ENCODE assay signal across 8 mouse cellular contexts in the genomic region with DNA sequence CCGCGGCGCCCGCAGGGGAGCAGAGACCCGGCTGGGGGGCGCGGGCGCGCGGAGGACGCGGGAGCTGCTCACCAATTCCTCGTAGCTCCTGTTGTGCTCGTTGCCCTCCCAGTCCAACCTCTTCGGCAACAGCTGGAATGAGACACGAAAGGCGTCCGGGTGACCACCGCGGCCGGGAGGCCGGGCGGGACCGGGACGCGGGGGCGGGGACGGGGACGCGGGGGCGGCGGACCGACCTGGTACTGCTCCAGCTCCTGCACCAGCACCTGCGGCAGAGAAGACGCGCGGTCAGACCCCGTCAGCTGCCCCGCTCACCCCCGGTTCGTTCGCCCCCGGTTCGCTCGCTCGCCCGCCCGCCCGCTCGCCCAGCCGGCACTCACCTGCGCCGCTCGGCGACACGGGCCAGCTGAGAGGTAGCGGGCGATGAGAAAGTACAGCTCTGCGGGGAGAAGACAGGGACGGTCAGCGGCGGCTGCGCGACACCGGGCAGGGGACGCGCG. TPM values are rescaled to one million over a fixed set of nuclear protein-coding genes. Genes with fewer than 3 reads are reported as not detected.
DNase-seq lines count a peak whose midpoint lies in the region; ATAC-seq and TF ChIP-seq lines count a peak whose summit lies in the region.

No protein-coding gene starts in this region.

- no peak for TF ChIP-seq POLR2A in MEL (IDR thresholded peaks at IDR 0.05; ENCODE audit: control insufficient read depth in 1 of 2, insufficient read depth in 1 of 2, low read depth in 1 of 2, low read length in 2 of 2, poor library complexity in 1 of 2)

- no peaks in the 10 kb centered on the region for H3K9me3 ChIP-seq in erythroblast, embryonic 14.5 days (ENCODE audit: control insufficient read depth, low read length)
- no peaks in the 10 kb centered on the region for H3K9me3 ChIP-seq in MEL (replicated peaks; ENCODE audit: insufficient read depth, low read length)
- no peaks in the 10 kb centered on the region for H3K9me3 ChIP-seq in hindbrain, embryonic 11.5 days (ENCODE audit: control insufficient read depth, low read length)
- H3K9me3 ChIP-seq in limb, embryonic 12.5 days, result no peaks in the 10 kb centered on the region
- H3K9me3 ChIP-seq in midbrain, embryonic 15.5 days, result no peaks in the 10 kb centered on the region

- no peak for TF ChIP-seq EP300 in MEL (IDR thresholded peaks at IDR 0.05; ENCODE audit: low read depth in 1 of 2, low read length in 2 of 2)

- H3K4me1 ChIP-seq in erythroblast, embryonic 14.5 days (ENCODE audit: control insufficient read depth), result peaks cover 24% of the 10 kb centered on the region
- peaks cover 0 to 12% of the 10 kb centered on the region in 2 experiments; a peak in 1 of 4 replicates for H3K4me1 ChIP-seq in MEL (ENCODE audit: control insufficient read depth in 1 of 2, insufficient read depth in 2 of 2, low read length in 2 of 2)
- 0 out of 2 replicates have a peak, but pooled peaks cover 3% of the 10 kb centered on the region for H3K4me1 ChIP-seq in hindbrain, embryonic 11.5 days (replicated peaks; ENCODE audit: control insufficient read depth, insufficient read depth, low read length)
- peaks cover 16% of the 10 kb centered on the region for H3K4me1 ChIP-seq in limb, embryonic 12.5 days (replicated peaks)
- H3K4me1 ChIP-seq in midbrain, embryonic 15.5 days, result peaks cover 33% of the 10 kb centered on the region

- peak overlapping the region; percentile 49 for H3K27ac ChIP-seq in MEL (ENCODE audit: control insufficient read depth, low read depth, low read length)
- H3K27ac ChIP-seq in hindbrain, embryonic 11.5 days (ENCODE audit: low read depth, low read length), result peak overlapping the region; percentile 90
- H3K27ac ChIP-seq in limb, embryonic 12.5 days, result peak overlapping the region; percentile 98
- H3K27ac ChIP-seq in midbrain, embryonic 15.5 days, result peak overlapping the region; percentile 97

- WGBS in hindbrain, embryonic 11.5 days, result under 1% methylated on average over 25 of the region's 68 CpGs
- WGBS in limb, embryonic 12.5 days, result under 1% methylated on average over 68 of the region's 68 CpGs
- WGBS in midbrain, embryonic 15.5 days, result under 1% methylated on average over 60 of the region's 68 CpGs

- H3K9ac ChIP-seq in MEL (ENCODE audit: control insufficient read depth, low read depth, low read length, poor library complexity, severe bottlenecking), result peak overlapping the region; percentile 94
- H3K9ac ChIP-seq in hindbrain, embryonic 11.5 days (ENCODE audit: low read depth, low read length), result peak overlapping the region; percentile 93
- H3K9ac ChIP-seq in limb, embryonic 12.5 days (replicated peaks), result peak overlapping the region; percentile 97
- peak overlapping the region; percentile 99 for H3K9ac ChIP-seq in midbrain, embryonic 15.5 days

- ATAC-seq in erythroblast, adult 5-6 weeks (replicated peaks; ENCODE audit: low FRiP score, poor library complexity, severe bottlenecking), result no peak
- ATAC-seq in hindbrain, embryonic 11.5 days (ENCODE audit: low FRiP score), result peak; percentile 50
- ATAC-seq in limb, embryonic 12.5 days (ENCODE audit: insufficient number of reproducible peaks, insufficient read depth, low FRiP score, low TSS enrichment, low read depth), result peak; percentile 41
- ATAC-seq in midbrain, embryonic 15.5 days (replicated peaks), result peak; percentile 48

- TF ChIP-seq CTCF in MEL (IDR thresholded peaks at IDR 0.05 in 2 of 3, conservative IDR thresholded peaks at IDR 0.05 in 1 of 3; ENCODE audit: control insufficient read depth in 1 of 3, insufficient read depth in 1 of 3, low read depth in 2 of 3, low read length in 3 of 3, poor library complexity in 1 of 3, severe bottlenecking in 1 of 3), result no peak

- H3K4me2 ChIP-seq in hindbrain, embryonic 11.5 days (replicated peaks; ENCODE audit: low read depth, low read length), result peak overlapping the region; percentile 86
- peak overlapping the region; percentile 72 for H3K4me2 ChIP-seq in limb, embryonic 12.5 days
- H3K4me2 ChIP-seq in midbrain, embryonic 15.5 days, result peak overlapping the region; percentile 55

- DNase-seq in MEL (ENCODE audit: low read depth, low spot score), result peak; percentile 48
- peak; percentile 62 to 67 for DNase-seq in cerebellum, postnatal 36 days
- DNase-seq in hindbrain, embryonic 11.5 days (ENCODE audit: low spot score), result no peak
- DNase-seq in urinary bladder, postnatal 36 days (ENCODE audit: low spot score in 2 of 2), result peak; percentile 37 to 63

- peaks cover 15% of the 10 kb centered on the region for H3K79me2 ChIP-seq in MEL (ENCODE audit: control insufficient read depth, insufficient read depth, low read length, poor library complexity)

- peaks cover 35% of the 10 kb centered on the region for H3K27me3 ChIP-seq in erythroblast, embryonic 14.5 days (ENCODE audit: control insufficient read depth)
- H3K27me3 ChIP-seq in MEL (ENCODE audit: control insufficient read depth in 1 of 2, insufficient read depth in 2 of 2, low read length in 2 of 2), result no peaks in the 10 kb centered on the region
- no peaks in the 10 kb centered on the region for H3K27me3 ChIP-seq in hindbrain, embryonic 11.5 days (ENCODE audit: control insufficient read depth, insufficient read depth, low read length)
- H3K27me3 ChIP-seq in limb, embryonic 12.5 days, result no peaks in the 10 kb centered on the region
- no peaks in the 10 kb centered on the region for H3K27me3 ChIP-seq in midbrain, embryonic 15.5 days (replicated peaks)

- H3K4me3 ChIP-seq in erythroblast, embryonic 14.5 days (replicated peaks), result peak overlapping the region; percentile 82
- peak overlapping the region; percentile 89 to 97 for H3K4me3 ChIP-seq in MEL (ENCODE audit: control insufficient read depth in 1 of 2, insufficient read depth in 1 of 2, low read depth in 2 of 2, low read length in 2 of 2)
- peak overlapping the region; percentile 100 for H3K4me3 ChIP-seq in hindbrain, embryonic 11.5 days (ENCODE audit: low read depth, low read length)
- peak overlapping the region; percentile 97 for H3K4me3 ChIP-seq in limb, embryonic 12.5 days (replicated peaks)
- peak overlapping the region; percentile 92 for H3K4me3 ChIP-seq in midbrain, embryonic 15.5 days

- peaks cover 11% of the 10 kb centered on the region for H3K36me3 ChIP-seq in erythroblast, embryonic 14.5 days (ENCODE audit: control insufficient read depth)
- peaks cover 0 to 2% of the 10 kb centered on the region in 2 experiments; a peak in 1 of 4 replicates for H3K36me3 ChIP-seq in MEL (ENCODE audit: control insufficient read depth in 1 of 2, insufficient read depth in 2 of 2, low read length in 2 of 2)
- H3K36me3 ChIP-seq in hindbrain, embryonic 11.5 days (ENCODE audit: control insufficient read depth, insufficient read depth, low read length), result no peaks in the 10 kb centered on the region
- H3K36me3 ChIP-seq in limb, embryonic 12.5 days, result peaks cover 39% of the 10 kb centered on the region
- peaks cover 6% of the 10 kb centered on the region; the same call in 1 of the 2 replicates for H3K36me3 ChIP-seq in midbrain, embryonic 15.5 days (replicated peaks)

- TF ChIP-seq RAD21 in MEL (IDR thresholded peaks at IDR 0.05; ENCODE audit: low read depth, low read length), result no peak

TF ChIP-seq in MEL, 35 proteins besides CTCF, POLR2A, EP300 and RAD21:
- no peak for TF ChIP-seq ETS1 (IDR thresholded peaks at IDR 0.05; ENCODE audit: low read depth, low read length)
- TF ChIP-seq ZC3H11A (IDR thresholded peaks at IDR 0.05; ENCODE audit: low read depth, low read length), result no peak
- no peak for TF ChIP-seq ZKSCAN1 (IDR thresholded peaks at IDR 0.05; ENCODE audit: low read depth, low read length)
- TF ChIP-seq MEF2A (IDR thresholded peaks at IDR 0.05; ENCODE audit: extremely low read depth, insufficient replicate concordance, low read depth, low read length, poor library complexity, severe bottlenecking), result no peak
- TF ChIP-seq MAX (IDR thresholded peaks at IDR 0.05; ENCODE audit: low read length), result no peak
TF ChIP-seq in MEL: peak in this region for 0.

RNA-seq across cellular contexts. Expression of gene Brwd1, which starts 0.5 kb away (rescaled TPM):
- 0.04 and 0.08 TPM in 2 replicates for polyA plus RNA-seq in erythroblast, embryonic 14.5 days (2012)
- 10.4 and 10.6 TPM in 2 replicates for total RNA-seq in erythroblast, adult 5-6 weeks (2015; ENCODE audit: low replicate concordance)
- total RNA-seq in erythroblast, adult 5-6 weeks (2017; ENCODE audit: low replicate concordance), result 9.3 and 11.8 TPM in 2 replicates
- 33.7 and 41.0 TPM in 2 replicates for total RNA-seq in MEL (2012; rRNA removed)
- 10 to 100 TPM; 27.1 to 77.1 TPM for polyA plus RNA-seq in MEL (2012; ENCODE audit: insufficient read depth in 1 of 2, insufficient read length in 2 of 2, low read depth in 1 of 2, low replicate concordance in 2 of 2, missing spikeins in 1 of 2)
- 224 and 240 TPM in 2 replicates for polyA plus RNA-seq in hindbrain, embryonic 11.5 days (2014; fragmentation: Nextera tagmentation; extraction: Ambion mirVana)
- 140 and 144 TPM in 2 replicates for polyA plus RNA-seq in limb, embryonic 12.5 days (2016; fragmentation: Nextera tagmentation; extraction: Ambion mirVana)
- polyA plus RNA-seq in midbrain, embryonic 15.5 days (2015; fragmentation: Nextera tagmentation; extraction: Ambion mirVana), result 278 and 295 TPM in 2 replicates

RNA-seq across cellular contexts. Expression of gene Hmgn1, which starts 45.7 kb away (rescaled TPM):
- polyA plus RNA-seq in erythroblast, embryonic 14.5 days (2012), result 7.3 and 8.2 TPM in 2 replicates
- total RNA-seq in erythroblast, adult 5-6 weeks (2015; ENCODE audit: low replicate concordance), result 27.8 and 30.0 TPM in 2 replicates
- total RNA-seq in erythroblast, adult 5-6 weeks (2017; ENCODE audit: low replicate concordance), result 14.2 and 15.1 TPM in 2 replicates
- total RNA-seq in MEL (2012; rRNA removed), result 185 and 186 TPM in 2 replicates
- 100 to 1,000 TPM; 246 to 778 TPM for polyA plus RNA-seq in MEL (2012; ENCODE audit: insufficient read depth in 1 of 2, insufficient read length in 2 of 2, low read depth in 1 of 2, low replicate concordance in 2 of 2, missing spikeins in 1 of 2)
- polyA plus RNA-seq in hindbrain, embryonic 11.5 days (2014; fragmentation: Nextera tagmentation; extraction: Ambion mirVana), result 793 and 800 TPM in 2 replicates
- polyA plus RNA-seq in limb, embryonic 12.5 days (2016; fragmentation: Nextera tagmentation; extraction: Ambion mirVana), result 916 and 1,014 TPM in 2 replicates
- 298 and 315 TPM in 2 replicates for polyA plus RNA-seq in midbrain, embryonic 15.5 days (2015; fragmentation: Nextera tagmentation; extraction: Ambion mirVana)

Comparison
In these comparisons a context has a peak if more than half of its experiments do, and no peak if none do; other contexts are left out.
1. RNA of gene Brwd1, which starts 0.5 kb away (polyA plus RNA-seq): 278 to 295 TPM in midbrain, embryonic 15.5 days, 224 to 240 TPM in hindbrain, embryonic 11.5 days, 140 to 144 TPM in limb, embryonic 12.5 days and 27.1 to 77.1 TPM in MEL; 0.04 to 0.08 TPM in erythroblast, embryonic 14.5 days; every median in the first group is over 10 times any median in the second.
2. RNA of gene Hmgn1, which starts 45.7 kb away (polyA plus RNA-seq): 916 to 1,014 TPM in limb, embryonic 12.5 days, 793 to 800 TPM in hindbrain, embryonic 11.5 days, 246 to 778 TPM in MEL and 298 to 315 TPM in midbrain, embryonic 15.5 days; 7.3 to 8.2 TPM in erythroblast, embryonic 14.5 days; every median in the first group is over 10 times any median in the second.
3. Peak in every context shown above with its lines, with median percentiles within 50 percentile points of each other: H3K4me3 ChIP-seq, H3K27ac ChIP-seq, H3K9ac ChIP-seq and H3K4me2 ChIP-seq.